Mouse (Mus musculus) activated CD4-positive, CD25-positive, alpha-beta regulatory T cell, adult 9 weeks (primary cell): ENCODE data around the gene Pias4. TPM values are rescaled to one million over a fixed set of nuclear protein-coding genes. Genes with fewer than 3 reads are reported as not detected.

Experiments
- polyA plus RNA-seq: library from polyadenylated mRNA; unstranded; fragments of 100-300 nt; shearing (Covaris generic); gene quantifications from one replicate; pipeline ENCODE4 v1.2.1, GENCODE M21; 2017

Gene Pias4
- 43.2 TPM for polyA plus RNA-seq

DNA sequence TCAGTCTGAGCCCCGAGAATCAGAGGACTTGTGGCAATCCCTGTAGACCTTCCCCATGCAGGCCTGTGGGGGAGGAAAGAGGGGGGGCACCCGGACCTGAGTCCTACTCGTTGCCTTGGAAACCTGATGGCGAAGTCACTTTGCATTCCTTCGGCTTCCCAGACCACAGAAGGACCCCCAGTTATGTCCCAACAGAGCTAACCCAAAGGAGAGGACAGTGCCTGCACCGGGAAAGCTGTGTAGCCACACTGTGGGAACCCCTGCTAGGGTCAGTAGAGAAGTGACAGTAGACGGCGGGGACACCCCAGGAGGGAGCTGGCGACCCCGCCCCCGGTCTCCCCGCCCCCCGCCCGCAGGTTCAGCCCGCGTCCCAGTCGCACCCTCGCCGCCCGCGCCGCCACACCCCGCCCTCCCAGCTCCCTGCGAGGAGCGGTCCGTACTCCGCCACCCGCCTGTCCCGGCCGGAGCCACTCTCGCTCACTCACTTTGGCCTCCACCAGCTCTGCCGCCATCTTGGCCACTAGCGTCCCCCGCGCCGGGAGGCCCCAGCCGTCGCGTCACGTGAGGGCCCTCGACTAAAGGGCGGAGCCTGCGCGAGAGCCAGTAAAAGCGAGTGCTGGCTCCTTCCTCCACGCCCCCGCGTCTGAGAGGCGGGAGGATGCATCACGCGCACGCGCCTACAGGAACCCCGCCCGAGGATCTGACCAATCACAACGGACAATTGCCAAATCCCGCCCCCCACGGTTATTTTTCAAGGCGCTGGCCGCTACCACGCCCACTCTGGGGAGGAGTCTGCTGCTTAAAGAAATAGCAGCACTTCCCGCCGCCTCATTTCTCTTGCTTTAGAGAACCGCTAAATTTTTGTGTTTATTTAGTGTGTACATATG is at the start of gene Pias4:
Gene Pias4 (minus strand): TSS at position 724 of the 887 bp plus-strand sequence.

DNA sequence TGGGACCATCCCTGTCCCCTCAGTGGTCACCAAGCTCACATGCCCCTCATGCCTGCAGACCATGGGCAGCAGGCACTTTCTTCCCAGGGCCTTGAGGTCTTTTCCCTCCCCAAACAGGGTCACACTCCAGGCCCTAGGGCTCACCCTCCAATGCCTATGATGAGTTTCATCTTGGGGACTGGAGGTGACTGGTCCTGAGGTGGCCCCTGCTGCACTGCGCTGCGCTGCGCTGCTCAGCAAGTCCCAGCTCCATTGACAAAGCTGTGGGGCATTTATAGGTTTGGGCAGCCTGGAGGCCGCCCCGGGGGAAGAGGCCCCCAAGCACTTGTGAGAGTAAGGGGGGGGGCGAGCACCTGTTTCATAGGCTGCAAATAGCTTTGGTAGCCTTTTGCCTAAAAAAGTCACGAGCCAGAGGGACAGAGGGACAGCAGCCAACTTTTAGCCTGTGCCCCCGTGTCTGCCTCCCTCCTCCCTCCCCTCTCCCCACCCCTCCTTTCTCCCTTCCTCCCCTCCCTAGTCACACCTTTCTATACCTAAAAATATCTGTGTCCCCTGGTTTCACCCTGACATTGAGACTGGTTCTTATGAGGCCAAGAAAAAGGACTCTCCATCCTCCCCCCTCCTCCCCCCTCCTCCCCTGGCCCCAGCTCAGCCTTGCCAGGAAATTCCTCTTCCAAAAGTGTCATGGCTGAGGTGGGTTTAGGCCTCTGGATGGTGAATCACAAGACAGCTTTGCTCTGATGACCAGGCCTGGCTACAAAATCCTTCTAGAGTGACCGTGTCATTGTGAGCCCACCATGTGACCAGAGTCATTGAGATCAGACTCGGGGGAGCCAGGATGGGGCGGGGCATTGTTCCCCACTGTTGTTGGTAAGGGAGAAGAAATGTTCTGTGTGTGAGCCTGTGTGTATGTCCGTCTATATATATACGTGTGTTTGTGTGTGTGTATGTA is 34.4 kb upstream of the Pias4 start, which contains the start of gene Nmrk2:
Gene Nmrk2 (minus strand): TSS at position 245 of the 952 bp plus-strand sequence.

DNA sequence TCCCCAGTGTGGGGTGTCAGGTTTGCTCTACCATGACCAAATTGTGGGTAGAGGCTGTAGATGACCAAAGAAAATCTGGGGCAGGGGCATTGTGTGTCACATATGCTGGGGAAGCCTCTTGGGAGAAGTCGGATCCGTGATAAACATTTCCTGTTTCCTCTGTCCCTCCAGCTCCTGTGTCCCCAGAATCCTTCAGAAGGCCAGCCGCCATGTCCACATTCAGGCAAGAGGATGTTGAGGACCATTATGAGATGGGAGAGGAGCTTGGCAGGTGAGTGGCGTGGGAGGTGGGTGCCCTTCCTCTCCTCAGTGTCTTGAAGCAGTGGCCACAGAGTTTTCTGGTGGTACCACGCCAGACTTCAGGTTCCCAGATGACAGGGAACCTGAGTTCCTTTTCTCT is 16.1 kb upstream of the Pias4 start, which contains the start of gene 4930442H23Rik:
Gene 4930442H23Rik (minus strand): TSS at position 45 of the 400 bp plus-strand sequence.

DNA sequence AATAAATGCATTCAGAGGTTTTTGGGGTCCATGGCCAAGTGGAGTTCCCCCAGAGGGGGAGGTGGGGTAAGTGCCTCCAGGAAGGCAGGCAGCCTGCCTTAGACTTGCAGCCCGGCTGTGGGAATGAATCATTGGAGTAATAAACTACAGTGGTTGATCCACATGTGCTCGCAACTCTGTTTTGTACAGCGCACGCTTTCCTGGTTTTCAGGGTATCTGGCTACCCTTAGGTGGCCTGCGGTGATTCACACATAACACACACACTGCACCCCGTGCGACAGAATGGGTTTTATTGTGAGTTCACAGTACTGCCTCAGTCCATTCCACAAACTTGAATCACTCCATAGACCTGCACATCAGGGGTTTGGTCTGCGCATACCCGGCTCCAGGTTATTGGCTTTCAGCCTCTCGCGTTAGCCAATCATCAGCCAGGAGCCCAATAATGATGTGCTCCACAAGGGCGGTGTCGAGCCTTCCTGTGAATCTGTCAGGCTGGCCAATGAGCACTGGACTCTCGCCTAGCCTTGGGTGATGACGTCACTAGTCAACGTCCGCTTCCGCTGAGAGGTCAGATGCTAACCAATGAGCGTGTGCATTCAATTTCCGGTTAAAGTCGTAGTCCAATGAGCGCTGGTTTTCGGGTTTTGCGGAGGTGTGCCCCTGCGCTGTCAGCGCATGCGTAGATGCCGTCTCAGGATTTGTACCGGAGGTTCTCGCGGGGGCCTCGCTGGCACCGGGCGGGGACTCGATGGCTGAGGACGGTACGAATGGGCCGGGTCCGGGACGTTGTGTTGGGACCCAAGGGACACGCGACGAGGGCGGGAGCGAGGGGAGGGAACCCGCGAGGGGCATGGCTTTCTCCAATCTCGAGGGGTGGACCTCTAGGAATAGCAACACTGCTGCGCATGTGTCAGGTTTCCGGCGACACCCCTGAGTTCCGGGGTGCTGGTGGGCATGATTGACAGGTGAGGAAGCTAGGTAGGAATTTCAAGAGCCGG is 14.9 kb upstream of the Pias4 start, which contains the start of gene Dapk3:
Gene Dapk3 (plus strand): TSS at position 670 of the 998 bp plus-strand sequence.

DNA sequence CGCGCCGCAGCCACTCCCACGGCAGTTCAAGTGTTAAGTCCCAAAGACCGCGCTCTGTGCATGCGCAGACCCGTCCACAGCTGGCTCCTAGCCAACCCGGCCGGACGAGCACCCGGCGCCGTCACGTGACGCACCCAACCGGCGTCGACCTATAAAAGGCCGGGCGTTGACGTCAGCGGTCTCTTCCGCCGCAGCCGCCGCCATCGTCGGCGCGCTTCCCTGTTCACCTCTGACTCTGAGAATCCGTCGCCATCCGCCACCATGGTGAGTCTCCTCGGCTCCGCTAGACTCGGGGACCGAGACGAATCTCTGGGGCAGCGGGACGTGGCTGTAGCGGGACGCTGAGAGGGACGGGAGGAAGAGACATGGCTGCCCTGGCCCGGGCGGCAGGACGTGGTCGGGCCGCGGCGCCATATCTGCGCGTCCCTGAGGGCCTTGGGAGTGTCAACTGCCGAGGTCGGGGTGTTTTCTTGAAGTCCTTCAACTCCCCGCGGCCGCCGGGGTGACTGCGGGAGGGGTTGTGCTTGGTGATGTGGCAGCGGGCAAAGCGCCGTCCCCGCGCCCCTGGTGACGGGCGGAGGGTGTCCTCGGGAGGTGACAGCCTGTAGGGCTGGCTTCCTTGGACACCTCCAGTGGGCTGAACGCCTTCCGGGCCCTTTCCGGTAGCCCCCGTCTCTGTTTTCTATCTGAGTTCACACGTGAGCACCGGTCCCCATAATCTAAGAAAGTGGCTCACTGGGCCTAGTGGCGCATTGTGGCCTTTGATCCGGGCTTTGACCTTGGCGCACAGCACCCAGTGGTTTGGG is 8.9 kb upstream of the Pias4 start, which contains the start of gene Eef2:
Gene Eef2 (plus strand): TSS at position 166 of the 806 bp plus-strand sequence.

DNA sequence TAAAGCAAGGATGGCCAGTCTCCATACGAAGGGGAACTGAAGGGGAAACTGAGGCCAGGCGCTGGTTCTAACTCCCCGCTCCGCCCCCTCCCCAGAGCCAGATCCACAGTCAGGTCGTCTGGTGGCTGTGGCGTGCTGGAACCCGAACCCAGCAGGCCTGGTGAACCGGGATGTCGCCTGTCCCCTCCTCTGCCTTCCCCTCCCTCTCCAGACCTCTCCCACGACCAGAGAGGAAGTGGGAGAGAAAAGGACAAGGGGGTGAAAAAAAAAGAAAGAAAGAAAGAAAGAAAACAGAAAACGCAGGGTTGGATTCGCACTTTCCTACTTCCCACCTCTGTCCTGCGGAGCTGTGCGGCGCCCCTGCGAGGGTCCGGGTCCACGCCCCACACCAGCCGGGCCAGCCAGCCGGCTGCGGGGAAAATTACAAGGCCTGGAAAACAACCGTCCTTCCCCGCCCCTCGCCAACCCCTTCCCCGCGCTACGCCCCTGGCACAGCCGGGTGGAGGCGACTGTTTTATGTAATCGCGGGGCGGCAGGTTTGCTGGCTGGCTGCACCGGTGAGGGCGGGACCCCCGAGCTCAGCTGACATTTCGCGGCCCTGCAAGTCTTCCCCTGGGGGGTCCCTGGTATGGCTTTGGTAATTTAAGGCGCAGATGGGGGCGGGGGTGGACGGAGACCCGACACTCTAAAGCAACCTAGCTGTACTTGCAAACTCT is 32.6 kb downstream of the Pias4 start, which contains the start of gene Zbtb7a:
Gene Zbtb7a (plus strand): TSS at position 255 of the 716 bp plus-strand sequence.

DNA sequence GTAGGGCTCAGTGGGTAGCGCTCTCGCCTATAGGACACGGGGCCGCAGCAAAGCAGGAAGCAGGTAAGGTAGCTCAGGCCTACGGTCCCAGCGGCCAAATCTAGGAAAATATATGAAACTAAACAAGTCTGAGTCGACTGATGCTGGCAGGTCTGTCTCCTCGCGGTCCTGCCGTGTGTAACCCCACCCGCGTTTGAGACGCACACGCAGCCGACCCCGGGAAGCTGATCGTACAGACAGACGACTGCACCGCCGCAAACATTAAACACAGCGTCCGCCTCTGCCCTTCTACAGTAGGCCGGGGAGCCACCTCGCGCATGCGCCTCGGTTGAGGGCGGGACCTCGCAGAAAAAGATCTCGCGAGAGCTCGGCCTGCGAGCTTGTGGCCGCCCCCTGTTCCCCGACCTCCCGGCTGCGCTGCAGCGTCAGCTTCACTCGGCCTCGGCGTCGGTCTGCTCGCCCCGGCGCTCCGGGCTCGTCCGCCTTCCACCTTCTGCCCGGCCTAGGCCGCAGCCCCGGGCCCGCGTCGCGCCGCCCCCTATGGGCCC is 62.1 kb downstream of the Pias4 start, which contains the start of gene Map2k2:
Gene Map2k2 (plus strand): TSS at position 351 of the 548 bp plus-strand sequence.

Other genes with a start within 250 kb of the Pias4 start
- 16.4 TPM for gene Lmnb2, start 249.7 kb downstream of the Pias4 start, polyA plus RNA-seq
- 93.9 TPM for gene Gadd45b, start 237.8 kb downstream of the Pias4 start, polyA plus RNA-seq
- 0.09 TPM for gene Gng7, start 153.0 kb downstream of the Pias4 start, polyA plus RNA-seq
- gene Diras1, start 142.3 kb downstream of the Pias4 start, polyA plus RNA-seq: not detected
- 15.1 TPM for gene Slc39a3, start 130.5 kb downstream of the Pias4 start, polyA plus RNA-seq
- gene Sgta, start 107.7 kb downstream of the Pias4 start, polyA plus RNA-seq: 116 TPM
- 13.1 TPM for gene Thop1, start 97.9 kb downstream of the Pias4 start, polyA plus RNA-seq
- not detected for gene Creb3l3, start 69.0 kb downstream of the Pias4 start, polyA plus RNA-seq
- 37.8 TPM for gene Map2k2, start 62.0 kb downstream of the Pias4 start, polyA plus RNA-seq
- 32.9 TPM for gene Zbtb7a, start 32.7 kb downstream of the Pias4 start, polyA plus RNA-seq
- 869 TPM for gene Eef2, start 8.7 kb upstream of the Pias4 start, polyA plus RNA-seq
- gene Dapk3, start 15.1 kb upstream of the Pias4 start, polyA plus RNA-seq: 10.4 TPM
- not detected for gene 4930442H23Rik, start 15.9 kb upstream of the Pias4 start, polyA plus RNA-seq
- gene Nmrk2, start 34.1 kb upstream of the Pias4 start, polyA plus RNA-seq: 0.21 TPM
- gene Atcay, start 62.9 kb upstream of the Pias4 start, polyA plus RNA-seq: 11.9 TPM
- gene Zfr2, start 65.2 kb upstream of the Pias4 start, polyA plus RNA-seq: 4.7 TPM
- gene Matk, start 85.0 kb upstream of the Pias4 start, polyA plus RNA-seq: 128 TPM
- 129 TPM for gene Mrpl54, start 99.0 kb upstream of the Pias4 start, polyA plus RNA-seq
- 62.8 TPM for gene Apba3, start 99.0 kb upstream of the Pias4 start, polyA plus RNA-seq
- 18.0 TPM for gene Tjp3, start 123.7 kb upstream of the Pias4 start, polyA plus RNA-seq
- gene Pip5k1c, start 125.0 kb upstream of the Pias4 start, polyA plus RNA-seq: 42.0 TPM
- 25.4 TPM for gene Cactin, start 153.2 kb upstream of the Pias4 start, polyA plus RNA-seq
- gene Tbxa2r, start 160.8 kb upstream of the Pias4 start, polyA plus RNA-seq: 55.0 TPM
- gene Gipc3, start 175.3 kb upstream of the Pias4 start, polyA plus RNA-seq: 0.18 TPM
- 29.3 TPM for gene Hmg20b, start 182.6 kb upstream of the Pias4 start, polyA plus RNA-seq
- 1.7 TPM for gene Mfsd12, start 189.6 kb upstream of the Pias4 start, polyA plus RNA-seq
- 0.56 TPM for gene 4930404N11Rik, start 197.9 kb upstream of the Pias4 start, polyA plus RNA-seq
- 22.3 TPM for gene Fzr1, start 210.6 kb upstream of the Pias4 start, polyA plus RNA-seq
- 40.6 TPM for gene Dohh, start 216.5 kb upstream of the Pias4 start, polyA plus RNA-seq
- 2.3 TPM for gene Gm48551, start 216.5 kb upstream of the Pias4 start, polyA plus RNA-seq
- gene Gm48552, start 221.1 kb upstream of the Pias4 start, polyA plus RNA-seq: 2.6 TPM
- gene Smim24, start 225.1 kb upstream of the Pias4 start, polyA plus RNA-seq: 13.0 TPM